Mouse (Mus musculus): ENCODE measurements around the gene Ifi208. TPM values are rescaled to one million over a fixed set of nuclear protein-coding genes. Genes with fewer than 3 reads are reported as not detected.
"Not testable (repeated sequence)": the region's sequence is repeated elsewhere in the genome, so short reads cannot be mapped to it uniquely, and the experiment has no call there.

Ifi208 gene
- polyA plus RNA-seq (2015; fragmentation: Nextera tagmentation; extraction: Ambion mirVana): 0.08 TPM in 1 of 2 replicates, not detected in the other

GRCm38 (mm10) chr1:173673458-173674097 is at the start of gene Ifi208:
Gene Ifi208 (plus strand): TSS chr1:173673675.
- not testable (repeated sequence) for H3K4me3 ChIP-seq (replicated peaks); H3K9me3 ChIP-seq (replicated peaks); H3K27me3 ChIP-seq; ATAC-seq (ENCODE audit: insufficient number of reproducible peaks, low FRiP score, low TSS enrichment, low read depth); H3K4me2 ChIP-seq (replicated peaks); H3K9ac ChIP-seq; H3K36me3 ChIP-seq; H3K27ac ChIP-seq (replicated peaks); H3K4me1 ChIP-seq
- WGBS: 34% methylated on average over 3 of the region's 3 CpGs

GRCm38 (mm10) chr1:173624052-173624451 is 49.4 kb upstream of the Ifi208 start:
- Histone ChIP-seq H3K4me1 (no peaks in the 10 kb centered on the region), H3K4me3 (replicated peaks) (no peak overlapping the region), H3K27ac (replicated peaks) (no peak overlapping the region), H3K27me3 (no peaks in the 10 kb centered on the region), H3K4me2 (replicated peaks) (no peak overlapping the region), H3K36me3 (no peaks in the 10 kb centered on the region), H3K9ac (no peak overlapping the region), H3K9me3 (replicated peaks) (no peaks in the 10 kb centered on the region)
- WGBS: 77% methylated on average over 2 of the region's 2 CpGs
- no peak for ATAC-seq (ENCODE audit: insufficient number of reproducible peaks, low FRiP score, low TSS enrichment, low read depth)

DNA sequence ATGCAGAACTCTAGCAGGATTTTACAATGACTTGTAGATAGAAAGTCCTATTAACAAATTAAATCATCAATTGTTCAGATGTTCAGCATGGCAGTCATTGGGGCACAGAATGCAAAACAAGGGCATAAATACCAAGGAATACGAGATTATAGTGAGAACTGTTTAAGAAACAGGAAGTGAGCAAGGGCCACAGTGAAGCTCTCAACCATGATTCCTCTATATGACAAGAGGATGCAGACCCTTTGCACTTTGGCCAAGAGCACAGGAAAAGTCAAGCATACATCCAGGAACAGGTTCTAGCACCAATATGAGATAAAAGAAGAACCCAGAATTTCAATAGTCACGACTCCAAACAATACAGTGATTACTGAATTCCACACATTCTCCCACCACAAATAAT is 46.8 kb upstream of the Ifi208 start:
- Histone ChIP-seq H3K4me2 (replicated peaks) (no peak overlapping the region), H3K27me3 (no peaks in the 10 kb centered on the region), H3K9ac (no peak overlapping the region), H3K4me3 (replicated peaks) (no peak overlapping the region), H3K4me1 (no peaks in the 10 kb centered on the region), H3K36me3 (no peaks in the 10 kb centered on the region), H3K27ac (replicated peaks) (no peak overlapping the region), H3K9me3 (replicated peaks) (no peaks in the 10 kb centered on the region)
- ATAC-seq (ENCODE audit: insufficient number of reproducible peaks, low FRiP score, low TSS enrichment, low read depth): no peak
- 61% methylated on average over 2 of the region's 2 CpGs for WGBS

DNA sequence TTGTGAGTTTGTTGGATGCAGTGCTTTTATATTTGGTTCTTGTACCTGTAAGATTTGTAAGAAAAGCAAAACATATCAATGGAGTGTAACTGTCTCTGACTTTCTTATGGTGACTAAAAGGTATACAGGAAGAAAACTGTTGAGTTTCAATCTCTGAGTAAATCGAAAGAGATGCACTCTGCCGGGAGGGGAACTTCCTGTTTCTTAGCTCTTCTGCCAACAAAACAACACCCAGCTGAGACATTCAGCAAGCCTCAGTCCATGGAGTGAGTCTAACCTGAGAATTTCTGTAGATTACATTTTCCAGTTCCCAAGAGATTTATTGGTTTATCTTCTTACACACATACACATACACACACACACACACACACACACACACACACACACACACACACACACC is 42.9 kb upstream of the Ifi208 start, which contains the start of gene Ifi209:
Ifi209 (plus strand) TSS at position 296 of the 400 bp plus-strand sequence.
- H3K4me2 ChIP-seq (replicated peaks); H3K4me3 ChIP-seq (replicated peaks); H3K9ac ChIP-seq; H3K27ac ChIP-seq (replicated peaks); H3K4me1 ChIP-seq; H3K9me3 ChIP-seq (replicated peaks); H3K27me3 ChIP-seq; ATAC-seq (ENCODE audit: insufficient number of reproducible peaks, low FRiP score, low TSS enrichment, low read depth); H3K36me3 ChIP-seq: not testable (repeated sequence)
- WGBS: 84% methylated on average over 2 of the region's 2 CpGs

GRCm38 (mm10) chr1:173633969-173634645 is 39.4 kb upstream of the Ifi208 start:
- H3K4me3 ChIP-seq (replicated peaks): no peak overlapping the region
- H3K9ac ChIP-seq: no peak overlapping the region
- H3K36me3 ChIP-seq: no peaks in the 10 kb centered on the region
- no peaks in the 10 kb centered on the region for H3K27me3 ChIP-seq
- H3K4me2 ChIP-seq (replicated peaks): no peak overlapping the region
- H3K4me1 ChIP-seq: no peaks in the 10 kb centered on the region
- H3K9me3 ChIP-seq (replicated peaks): no peaks in the 10 kb centered on the region
- H3K27ac ChIP-seq (replicated peaks): no peak overlapping the region
- WGBS: 81% methylated on average over 5 of the region's 5 CpGs
- ATAC-seq (ENCODE audit: insufficient number of reproducible peaks, low FRiP score, low TSS enrichment, low read depth): no peak

DNA sequence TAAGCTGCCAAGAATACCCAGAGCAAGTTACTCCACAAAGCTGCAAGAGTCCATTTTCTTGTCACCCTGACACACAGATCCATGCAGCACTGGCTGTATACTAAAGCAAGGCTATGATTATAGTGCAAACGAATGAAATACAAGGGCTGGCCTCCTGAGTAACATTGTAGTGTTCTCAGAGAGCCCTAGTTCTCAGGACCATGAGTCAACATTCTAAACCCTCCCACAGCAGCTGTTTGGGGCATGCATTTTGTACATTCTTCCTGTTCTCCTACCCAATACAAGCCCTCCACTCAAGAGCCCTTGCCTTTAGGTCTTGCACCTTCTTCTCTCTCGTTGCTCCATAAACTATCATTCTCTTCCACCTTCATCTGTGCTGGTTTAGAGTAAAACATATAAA is 28.1 kb upstream of the Ifi208 start:
- H3K9me3 ChIP-seq (replicated peaks): no peaks in the 10 kb centered on the region

DNA sequence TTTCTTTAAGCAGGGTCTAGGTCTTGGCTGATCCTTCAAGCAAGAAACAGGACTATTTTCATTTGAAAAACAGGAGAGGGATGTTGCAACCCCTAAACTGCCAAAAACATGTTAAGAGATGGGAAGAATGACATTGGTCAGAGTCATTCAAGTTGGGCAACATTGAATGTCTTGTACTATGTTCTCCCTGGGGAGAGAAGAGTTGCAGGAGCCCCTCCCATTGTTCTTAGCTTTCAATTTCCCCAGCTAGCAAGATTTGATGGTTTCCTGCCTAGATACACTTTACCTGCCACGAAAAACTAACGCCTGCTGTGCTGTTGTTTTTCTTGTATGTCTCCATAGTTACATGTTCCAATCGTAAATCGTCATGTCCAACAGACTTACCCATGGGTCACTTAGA is 15.5 kb upstream of the Ifi208 start:
- H3K4me3 ChIP-seq (replicated peaks): no peak overlapping the region
- H3K27ac ChIP-seq (replicated peaks): no peak overlapping the region
- WGBS: 89% methylated on average over 4 of the region's 4 CpGs
- no peak overlapping the region for H3K4me2 ChIP-seq (replicated peaks)
- no peak overlapping the region for H3K9ac ChIP-seq
- ATAC-seq (ENCODE audit: insufficient number of reproducible peaks, low FRiP score, low TSS enrichment, low read depth): no peak
- H3K36me3 ChIP-seq: no peaks in the 10 kb centered on the region
- H3K4me1 ChIP-seq: no peaks in the 10 kb centered on the region
- H3K27me3 ChIP-seq: no peaks in the 10 kb centered on the region
- no peaks in the 10 kb centered on the region for H3K9me3 ChIP-seq (replicated peaks)

More for the DNA sequence above, 28.1 kb upstream of the Ifi208 start:
- Histone ChIP-seq H3K4me2 (replicated peaks) (no peak overlapping the region), H3K4me1 (no peaks in the 10 kb centered on the region), H3K9ac (no peak overlapping the region), H3K27me3 (no peaks in the 10 kb centered on the region), H3K36me3 (no peaks in the 10 kb centered on the region), H3K27ac (replicated peaks) (no peak overlapping the region), H3K4me3 (replicated peaks) (no peak overlapping the region)
- WGBS: 61% methylated on average over 2 of the region's 2 CpGs
- ATAC-seq (ENCODE audit: insufficient number of reproducible peaks, low FRiP score, low TSS enrichment, low read depth): no peak

- H3K4me2 ChIP-seq (replicated peaks); H3K4me3 ChIP-seq (replicated peaks); H3K36me3 ChIP-seq; H3K4me1 ChIP-seq; H3K9me3 ChIP-seq (replicated peaks); ATAC-seq (ENCODE audit: insufficient number of reproducible peaks, low FRiP score, low TSS enrichment, low read depth); H3K27ac ChIP-seq (replicated peaks); H3K27me3 ChIP-seq; H3K9ac ChIP-seq: not testable (repeated sequence)
- WGBS: 75% methylated on average over 1 of the region's 1 CpGs
Observed at GRCm38 (mm10) chr1:173678605-173679004, 5.1 kb downstream of the Ifi208 start.

DNA sequence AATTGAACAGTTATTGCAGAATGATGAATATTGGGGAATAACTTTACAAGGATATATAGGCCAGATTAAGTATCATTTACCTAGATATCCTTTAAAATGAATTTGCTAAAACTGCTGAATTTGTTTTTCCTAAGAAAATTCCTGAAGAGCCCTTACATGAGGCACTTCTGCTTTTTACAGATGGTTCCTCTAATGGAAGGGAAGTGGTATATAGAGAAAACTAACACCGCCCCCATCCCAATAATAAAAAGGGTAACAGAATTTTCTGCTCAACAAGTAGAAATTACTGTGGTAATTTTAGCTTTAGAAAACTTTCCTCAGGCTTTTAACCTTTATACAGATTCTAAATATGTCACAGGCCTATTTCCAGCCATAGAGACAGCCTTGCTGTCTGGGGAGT is 20.8 kb downstream of the Ifi208 start:
- Histone ChIP-seq H3K4me1 (no peaks in the 10 kb centered on the region), H3K27ac (replicated peaks) (no peak overlapping the region), H3K4me2 (replicated peaks) (no peak overlapping the region), H3K4me3 (replicated peaks) (no peak overlapping the region), H3K27me3 (no peaks in the 10 kb centered on the region), H3K9ac (no peak overlapping the region), H3K9me3 (replicated peaks) (no peaks in the 10 kb centered on the region), H3K36me3 (no peaks in the 10 kb centered on the region)
- WGBS: 84% methylated on average over 1 of the region's 1 CpGs
- ATAC-seq (ENCODE audit: insufficient number of reproducible peaks, low FRiP score, low TSS enrichment, low read depth): no peak

DNA sequence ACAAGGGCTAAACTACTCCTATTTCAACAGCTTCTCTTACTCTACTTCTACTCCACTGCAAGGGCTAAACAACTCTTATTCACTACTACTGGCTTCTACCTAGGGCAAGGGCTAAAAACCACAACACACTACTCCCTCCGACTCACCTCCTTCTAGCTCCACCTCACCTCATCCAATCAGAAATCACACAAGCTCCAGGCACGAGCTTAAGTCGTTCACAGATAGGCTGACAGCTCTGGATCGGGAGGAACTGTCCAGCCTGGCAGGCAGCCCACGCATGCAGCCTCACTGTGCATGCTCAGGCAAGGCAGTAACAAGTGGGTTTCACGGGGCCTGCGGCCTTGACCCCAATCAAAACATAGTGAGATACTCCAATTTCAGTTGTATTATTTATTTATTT is 59.7 kb downstream of the Ifi208 start:
- no peak overlapping the region for H3K9ac ChIP-seq
- H3K27me3 ChIP-seq: no peaks in the 10 kb centered on the region
- no peaks in the 10 kb centered on the region for H3K36me3 ChIP-seq
- no peaks in the 10 kb centered on the region for H3K4me1 ChIP-seq
- ATAC-seq (ENCODE audit: insufficient number of reproducible peaks, low FRiP score, low TSS enrichment, low read depth): no peak
- H3K4me3 ChIP-seq (replicated peaks): no peak overlapping the region
- H3K4me2 ChIP-seq (replicated peaks): no peak overlapping the region
- H3K27ac ChIP-seq (replicated peaks): no peak overlapping the region
- 19% methylated on average over 7 of the region's 7 CpGs for WGBS
- H3K9me3 ChIP-seq (replicated peaks): no peaks in the 10 kb centered on the region

GRCm38 (mm10) chr1:173735015-173735414 is 61.5 kb downstream of the Ifi208 start:
- not testable (repeated sequence) for H3K36me3 ChIP-seq; H3K9ac ChIP-seq; H3K4me1 ChIP-seq; H3K4me2 ChIP-seq (replicated peaks); H3K9me3 ChIP-seq (replicated peaks); H3K4me3 ChIP-seq (replicated peaks); H3K27ac ChIP-seq (replicated peaks); ATAC-seq (ENCODE audit: insufficient number of reproducible peaks, low FRiP score, low TSS enrichment, low read depth); H3K27me3 ChIP-seq
- WGBS: 86% methylated on average over 4 of the region's 4 CpGs

DNA sequence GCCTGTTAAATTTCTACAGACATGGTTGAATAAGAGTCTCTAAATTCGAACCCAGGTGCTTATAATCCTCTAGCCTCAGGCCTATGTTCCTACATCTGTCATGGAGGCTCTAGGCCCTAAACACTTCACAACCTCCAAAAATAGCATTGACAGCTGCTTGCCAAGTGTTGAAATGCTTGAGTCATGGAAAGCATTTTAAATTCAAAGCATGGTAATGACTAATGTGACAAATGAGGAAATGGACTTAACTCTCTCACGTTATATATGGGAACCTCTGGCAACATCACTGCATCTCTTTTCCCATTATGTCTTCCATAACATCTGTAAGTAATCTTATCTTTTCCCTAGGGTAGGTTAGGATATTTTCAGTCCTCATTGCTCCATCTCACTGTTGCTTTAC is 63.5 kb downstream of the Ifi208 start:
- no peak overlapping the region for H3K27ac ChIP-seq (replicated peaks)
- no peak overlapping the region for H3K9ac ChIP-seq
- no peaks in the 10 kb centered on the region for H3K9me3 ChIP-seq (replicated peaks)
- 38% methylated on average over 2 of the region's 2 CpGs for WGBS
- H3K27me3 ChIP-seq: no peaks in the 10 kb centered on the region
- no peaks in the 10 kb centered on the region for H3K4me1 ChIP-seq
- no peak for ATAC-seq (ENCODE audit: insufficient number of reproducible peaks, low FRiP score, low TSS enrichment, low read depth)
- no peak overlapping the region for H3K4me3 ChIP-seq (replicated peaks)
- H3K36me3 ChIP-seq: no peaks in the 10 kb centered on the region
- no peak overlapping the region for H3K4me2 ChIP-seq (replicated peaks)
